Mouse (Mus musculus): ENCODE measurements at regions not wholly inside any gene's neighbourhood (a gene's known extent, or its start where the extent isn't known, plus 50 kb on each side); places are given as distances from the start of the nearest gene placed in this dataset.

DNA sequence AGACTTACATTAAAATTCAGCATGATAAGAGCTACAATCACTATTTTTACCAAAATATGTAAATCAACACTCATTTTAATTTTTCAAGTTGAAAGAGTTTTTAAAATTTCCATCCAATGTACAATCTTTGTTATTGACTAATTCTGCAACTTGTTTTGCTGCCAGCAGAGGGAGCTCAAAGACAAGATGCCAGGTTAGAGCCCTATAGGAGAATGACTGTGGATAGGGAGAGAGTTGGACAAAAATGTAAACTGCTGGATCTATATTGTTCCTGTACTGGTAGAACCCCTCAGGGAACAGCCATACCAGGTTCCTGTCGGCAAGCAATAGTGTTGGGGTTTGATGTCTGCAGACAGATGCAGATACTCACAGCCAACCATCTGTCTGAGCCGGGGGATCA is 288.8 kb upstream of the 4930550L24Rik start:
- no peaks in the 10 kb centered on the region for H3K9me3 ChIP-seq (ENCODE audit: low read length)
- H3K4me2 ChIP-seq (ENCODE audit: low read depth), result no peak overlapping the region
- H3K9ac ChIP-seq, result no peak overlapping the region
- H3K4me3 ChIP-seq (ENCODE audit: low read depth, low read length), result no peak overlapping the region
- peak; percentile 73 for DNase-seq
- H3K36me3 ChIP-seq (ENCODE audit: insufficient read depth), result no peaks in the 10 kb centered on the region
- H3K27ac ChIP-seq (ENCODE audit: low read depth, low read length), result no peak overlapping the region
- no peaks in the 10 kb centered on the region for H3K4me1 ChIP-seq (ENCODE audit: insufficient read depth)
- H3K27me3 ChIP-seq (ENCODE audit: insufficient read depth, low read length), result no peaks in the 10 kb centered on the region
- peak; percentile 74 for ATAC-seq
- WGBS, result 56% methylated on average over 2 of the region's 2 CpGs
- peak; percentile 77 for TF ChIP-seq CTCF (IDR thresholded peaks at IDR 0.05; ENCODE audit: low read depth)

Data from forebrain, postnatal 0 days (tissue).